Mouse (Mus musculus): ENCODE data around the gene Tm6sf2.

DNA sequence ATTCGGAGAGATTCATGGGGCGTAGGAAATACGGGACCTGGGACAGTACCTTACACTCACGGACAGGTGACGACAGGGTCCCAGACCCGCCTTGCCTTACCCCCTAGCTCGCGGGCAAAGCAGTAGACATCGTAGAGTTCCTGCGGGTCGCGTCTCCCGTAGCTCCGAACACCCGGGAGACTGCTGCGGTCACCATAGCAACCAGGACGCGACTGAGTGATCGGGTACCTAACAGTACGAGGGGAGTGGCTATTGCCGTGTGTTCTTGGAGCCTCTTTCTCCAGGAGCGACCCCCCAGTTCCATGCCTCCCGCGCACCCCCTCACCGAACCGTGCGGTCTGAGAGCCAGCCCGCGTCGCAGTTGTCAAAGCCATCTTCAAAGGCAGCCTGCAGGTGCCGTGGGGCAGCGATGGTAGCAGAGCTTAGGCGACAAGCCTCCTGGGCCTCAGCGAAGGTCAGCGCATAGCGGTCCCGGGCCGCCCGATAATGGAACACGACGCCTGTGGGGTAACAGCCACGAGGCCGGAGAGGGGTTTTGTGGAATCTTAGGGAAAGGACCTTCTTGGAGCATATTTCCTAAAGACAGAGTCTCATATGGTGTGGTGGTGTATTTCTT lies 39.8 kb downstream of the Tm6sf2 start:
- TF ChIP-seq CTCF (IDR thresholded peaks at IDR 0.05; ENCODE audit: low read depth, low read length) = no peak
- no peak for TF ChIP-seq POLR2A (IDR thresholded peaks at IDR 0.05; ENCODE audit: borderline replicate concordance, low read depth, low read length)
